18 mouse cellular contexts compared by ENCODE assay signal in genomic region chr17:34562595-34562994, GRCm38 (mm10).
"Had no signal": no experiment of that assay in that cellular context is flagged by ENCODE, and none has a peak within 500 bp of the region (broad histone marks: within the 10 kb centered on the region; RNA-seq: fewer than 3 reads in every experiment).

No protein-coding gene starts in this region.

- DNase-seq: kidney, adult 9 months; kidney, postnatal 14 days; kidney, postnatal 4 days; layer of hippocampus, adult 9-11 months; lung, adult 2 months; lung, postnatal 14 days; lung, postnatal 4 days; midbrain, embryonic 14.5 days; right cerebral cortex, postnatal 14 days; right cerebral cortex, postnatal 4 days; thymus, adult 2 months; thymus, postnatal 14 days; thymus, postnatal 4 days had no signal

- H3K27ac ChIP-seq: limb, embryonic 12.5 days; limb, embryonic 15.5 days; liver, embryonic 12.5 days; liver, embryonic 15.5 days; stomach, postnatal 0 days had no signal

- H3K4me3 ChIP-seq: limb, embryonic 12.5 days; limb, embryonic 15.5 days; liver, embryonic 12.5 days; liver, embryonic 15.5 days had no signal

- H3K9me3 ChIP-seq: limb, embryonic 12.5 days; limb, embryonic 15.5 days; liver, embryonic 12.5 days; liver, embryonic 15.5 days had no signal

- H3K36me3 ChIP-seq: limb, embryonic 12.5 days; limb, embryonic 15.5 days; liver, embryonic 12.5 days; liver, embryonic 15.5 days had no signal
